Mouse (Mus musculus): Measurements from ENCODE around the gene Zfp580. TPM values are rescaled to one million over a fixed set of nuclear protein-coding genes. Genes with fewer than 3 reads are reported as not detected.
A peak's percentile ranks its signal among the peaks of the same experiment; 100 is the strongest.

Zfp580 gene
- polyA plus RNA-seq, 1 experiment from 2014 or later = 30.4 TPM

GRCm38 (mm10) chr7:5038109-5038732, 13.1 kb upstream of the Zfp580 start, which contains the start of gene Zfp784:
Zfp784 (minus strand) TSS chr7:5038446.
- DNase-seq (ENCODE audit: low spot score) = peak; percentile 96
- H3K36me3 ChIP-seq (ENCODE audit: insufficient read depth, low read length) = peaks cover 3% of the 10 kb centered on the region; the same call in 1 of the 2 replicates
- H3K4me2 ChIP-seq (replicated peaks; ENCODE audit: low read depth, low read length) = peak within 1 kb of the TSS; percentile 41
- TF ChIP-seq EP300 (IDR thresholded peaks at IDR 0.05) (no peak), CTCF (IDR thresholded peaks at IDR 0.05) (no peak)
- peak; percentile 99 for ATAC-seq
- no peaks in the 10 kb centered on the region for H3K4me1 ChIP-seq (ENCODE audit: insufficient read depth, low read depth, low read length)
- no peaks in the 10 kb centered on the region for H3K27me3 ChIP-seq (replicated peaks; ENCODE audit: insufficient read depth, low read length)
- peak within 1 kb of the TSS; percentile 94 for H3K27ac ChIP-seq (ENCODE audit: low read length)
- peak within 1 kb of the TSS; percentile 60 for H3K9ac ChIP-seq (replicated peaks; ENCODE audit: low read depth)
- peak within 1 kb of the TSS; percentile 53 for H3K4me3 ChIP-seq (ENCODE audit: low read depth, low read length)
- H3K9me3 ChIP-seq (ENCODE audit: low read length) = no peaks in the 10 kb centered on the region
- 3% methylated on average over 47 of the region's 48 CpGs for WGBS

GRCm38 (mm10) chr7:5038940-5039339, 12.4 kb upstream of the Zfp580 start:
- DNase-seq (ENCODE audit: low spot score) (no peak), ATAC-seq (no peak)
- H3K4me3 ChIP-seq (ENCODE audit: low read depth, low read length) = peak overlapping the region; percentile 53; the same call in 1 of the 2 replicates
- WGBS = 27% methylated on average over 5 of the region's 5 CpGs
- 0 out of 2 replicates have a peak, but pooled peaks cover 2% of the 10 kb centered on the region for H3K36me3 ChIP-seq (ENCODE audit: insufficient read depth, low read length)
- no peak for TF ChIP-seq CTCF (IDR thresholded peaks at IDR 0.05)
- TF ChIP-seq EP300 (IDR thresholded peaks at IDR 0.05) = no peak
- H3K27me3 ChIP-seq (replicated peaks; ENCODE audit: insufficient read depth, low read length) = no peaks in the 10 kb centered on the region
- H3K27ac ChIP-seq (ENCODE audit: low read length) = no peak overlapping the region
- H3K4me2 ChIP-seq (replicated peaks; ENCODE audit: low read depth, low read length) = peak overlapping the region; percentile 41
- H3K9me3 ChIP-seq (ENCODE audit: low read length) = no peaks in the 10 kb centered on the region
- H3K9ac ChIP-seq (replicated peaks; ENCODE audit: low read depth) = no peak overlapping the region
- H3K4me1 ChIP-seq (ENCODE audit: insufficient read depth, low read depth, low read length) = no peaks in the 10 kb centered on the region

GRCm38 (mm10) chr7:5044981-5045380, 6.4 kb upstream of the Zfp580 start:
- TF ChIP-seq EP300 (IDR thresholded peaks at IDR 0.05) = no peak
- no peak for TF ChIP-seq CTCF (IDR thresholded peaks at IDR 0.05)
- no peak overlapping the region for H3K4me2 ChIP-seq (replicated peaks; ENCODE audit: low read depth, low read length)
- ATAC-seq (no peak), DNase-seq (ENCODE audit: low spot score) (no peak)
- no peak overlapping the region for H3K9ac ChIP-seq (replicated peaks; ENCODE audit: low read depth)
- no peaks in the 10 kb centered on the region for H3K27me3 ChIP-seq (replicated peaks; ENCODE audit: insufficient read depth, low read length)
- no peak overlapping the region for H3K27ac ChIP-seq (ENCODE audit: low read length)
- 68% methylated on average over 2 of the region's 2 CpGs for WGBS
- H3K9me3 ChIP-seq (ENCODE audit: low read length) = no peaks in the 10 kb centered on the region
- H3K4me1 ChIP-seq (ENCODE audit: insufficient read depth, low read depth, low read length) = no peaks in the 10 kb centered on the region
- H3K36me3 ChIP-seq (ENCODE audit: insufficient read depth, low read length) = no peaks in the 10 kb centered on the region
- H3K4me3 ChIP-seq (ENCODE audit: low read depth, low read length) = no peak overlapping the region

- H3K27me3 ChIP-seq (replicated peaks; ENCODE audit: insufficient read depth, low read length) = no peaks in the 10 kb centered on the region
- no peak overlapping the region for H3K4me3 ChIP-seq (ENCODE audit: low read depth, low read length)
- ATAC-seq (no peak), DNase-seq (ENCODE audit: low spot score) (no peak)
- no peak overlapping the region for H3K27ac ChIP-seq (ENCODE audit: low read length)
- H3K9ac ChIP-seq (replicated peaks; ENCODE audit: low read depth) = no peak overlapping the region
- H3K4me2 ChIP-seq (replicated peaks; ENCODE audit: low read depth, low read length) = no peak overlapping the region
- no peaks in the 10 kb centered on the region for H3K9me3 ChIP-seq (ENCODE audit: low read length)
- 65% methylated on average over 2 of the region's 2 CpGs for WGBS
- H3K36me3 ChIP-seq (ENCODE audit: insufficient read depth, low read length) = no peaks in the 10 kb centered on the region
- peaks cover 5% of the 10 kb centered on the region; the same call in 1 of the 2 replicates for H3K4me1 ChIP-seq (ENCODE audit: insufficient read depth, low read depth, low read length)
- TF ChIP-seq CTCF (IDR thresholded peaks at IDR 0.05) (peak; percentile 6; the same call in 1 of the 2 replicates), EP300 (IDR thresholded peaks at IDR 0.05) (no peak)
These were observed 5.2 kb upstream of the Zfp580 start for GRCm38 (mm10) chr7:5046112-5046511.

GRCm38 (mm10) chr7:5047313-5047712, 4.0 kb upstream of the Zfp580 start:
- Histone ChIP-seq H3K27me3 (replicated peaks; ENCODE audit: insufficient read depth, low read length) (no peaks in the 10 kb centered on the region), H3K4me3 (ENCODE audit: low read depth, low read length) (no peak overlapping the region), H3K4me1 (ENCODE audit: insufficient read depth, low read depth, low read length) (peaks cover 10% of the 10 kb centered on the region; the same call in 1 of the 2 replicates), H3K9ac (replicated peaks; ENCODE audit: low read depth) (no peak overlapping the region), H3K4me2 (replicated peaks; ENCODE audit: low read depth, low read length) (no peak overlapping the region), H3K9me3 (ENCODE audit: low read length) (no peaks in the 10 kb centered on the region), H3K27ac (ENCODE audit: low read length) (no peak overlapping the region), H3K36me3 (ENCODE audit: insufficient read depth, low read length) (no peaks in the 10 kb centered on the region)
- peak; percentile 86 for DNase-seq (ENCODE audit: low spot score)
- TF ChIP-seq CTCF (IDR thresholded peaks at IDR 0.05) (peak; percentile 66), EP300 (IDR thresholded peaks at IDR 0.05) (no peak)
- 24% methylated on average over 2 of the region's 2 CpGs for WGBS
- ATAC-seq = 0 out of 2 replicates have a peak, but pooled peaks have one; percentile 27

GRCm38 (mm10) chr7:5052438-5052837, 1.1 kb downstream of the Zfp580 start:
- 1% methylated on average over 10 of the region's 12 CpGs for WGBS
- no peaks in the 10 kb centered on the region for H3K36me3 ChIP-seq (ENCODE audit: insufficient read depth, low read length)

More at GRCm38 (mm10) chr7:5052438-5052837, 1.1 kb downstream of the Zfp580 start:
- Histone ChIP-seq H3K9ac (replicated peaks; ENCODE audit: low read depth) (0 out of 2 replicates have a peak overlapping the region, but pooled peaks have one; percentile 67), H3K27ac (ENCODE audit: low read length) (no peak overlapping the region), H3K27me3 (replicated peaks; ENCODE audit: insufficient read depth, low read length) (peaks cover 45% of the 10 kb centered on the region), H3K4me3 (ENCODE audit: low read depth, low read length) (peak overlapping the region; percentile 80), H3K4me1 (ENCODE audit: insufficient read depth, low read depth, low read length) (peaks cover 20% of the 10 kb centered on the region), H3K4me2 (replicated peaks; ENCODE audit: low read depth, low read length) (peak overlapping the region; percentile 94), H3K9me3 (ENCODE audit: low read length) (no peaks in the 10 kb centered on the region)
- DNase-seq (ENCODE audit: low spot score) = no peak
- no peak for ATAC-seq
- TF ChIP-seq EP300 (IDR thresholded peaks at IDR 0.05) (no peak), CTCF (IDR thresholded peaks at IDR 0.05) (no peak)

Measured in lung, postnatal 0 days (tissue).